Mouse (Mus musculus) ES-E14 (cell line): Measurements from ENCODE around the gene Btbd11.

Experiments
- CHD2 ChIP-seq: IDR thresholded peaks from 2 replicates; pipeline ENCODE4 v1.6.1; 2014; ENCODE audit warnings: mild to moderate bottlenecking, low read depth, low read length, inconsistent platforms
- MAFK ChIP-seq: IDR thresholded peaks from 2 replicates; pipeline ENCODE4 v1.6.1; 2014; ENCODE audit warnings: mild to moderate bottlenecking, low read depth, low read length, inconsistent platforms; ENCODE audit not compliant: insufficient read depth

GRCm38 (mm10) chr10:85492583-85492982 lies 106.0 kb downstream of the Btbd11 start:
- TF ChIP-seq CHD2 (no peak), MAFK (no peak)
